Mouse (Mus musculus): Measurements from ENCODE around the gene Gm9958.

GRCm38 (mm10) chr5:90405210-90405609, 38.2 kb downstream of the Gm9958 start:
- TF ChIP-seq POLR2A (IDR thresholded peaks at IDR 0.05; ENCODE audit: borderline replicate concordance, extremely low read depth, low read depth, low read length) (no peak), CTCF (IDR thresholded peaks at IDR 0.05; ENCODE audit: insufficient read depth, low read length) (peak; percentile 43)

Measured in lung, adult 2 months (tissue).